Mouse (Mus musculus) thymus, postnatal 14 days (tissue): ENCODE data around the gene Fen1.
"Not testable (repeated sequence)": the region's sequence is repeated elsewhere in the genome, so short reads cannot be mapped to it uniquely, and the experiment has no call there.

Experiments
- DNase-seq: peaks from one replicate; pipeline ENCODE4 v3.0.0; 2021

The Fen1 gene

DNA sequence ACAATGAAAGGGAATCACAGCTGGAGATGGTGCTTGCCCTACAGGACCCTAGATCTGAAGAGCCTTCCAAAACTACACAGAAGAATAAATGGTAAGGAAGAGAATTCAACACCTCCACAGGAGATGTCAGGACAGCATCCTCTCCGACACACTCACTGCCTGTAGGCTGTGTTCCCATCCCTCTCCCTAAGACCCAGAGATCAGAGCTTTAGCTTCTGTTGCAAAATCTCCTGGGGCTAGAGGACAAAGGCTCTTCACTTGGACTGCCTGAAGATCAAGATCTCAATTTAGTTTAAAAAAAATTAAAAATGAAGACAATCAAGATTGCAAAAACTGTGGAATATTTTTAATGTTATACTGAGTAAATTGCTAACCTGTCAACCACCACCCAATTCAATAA, 27.5 kb downstream of the Fen1 start:
- DNase-seq, result no peak

DNA sequence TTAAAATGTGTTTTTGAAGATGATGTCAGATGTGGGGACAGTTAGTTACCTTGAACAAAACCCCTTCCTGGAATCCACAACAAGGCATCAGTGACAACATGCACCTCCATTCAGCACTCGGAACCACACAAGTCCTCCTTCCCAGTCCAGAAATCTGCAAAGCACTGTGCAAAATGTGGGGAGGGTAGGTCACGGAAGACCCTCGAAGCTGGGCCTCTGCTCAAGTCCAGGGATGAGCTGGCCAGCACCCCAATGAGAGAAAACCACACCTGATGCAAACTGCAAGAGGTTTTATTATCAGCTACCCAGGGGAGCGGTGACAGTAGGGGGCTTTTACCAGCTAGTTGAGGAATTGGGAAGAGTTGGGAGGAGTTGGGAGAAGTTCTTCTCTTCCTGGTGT, 29.0 kb downstream of the Fen1 start:
- DNase-seq, result no peak

- DNase-seq, result no peak
These were observed 30.0 kb downstream of the Fen1 start for GRCm38 (mm10) chr19:10173844-10174539.

GRCm38 (mm10) chr19:10173116-10173718, 30.8 kb downstream of the Fen1 start:
- DNase-seq, result no peak

DNA sequence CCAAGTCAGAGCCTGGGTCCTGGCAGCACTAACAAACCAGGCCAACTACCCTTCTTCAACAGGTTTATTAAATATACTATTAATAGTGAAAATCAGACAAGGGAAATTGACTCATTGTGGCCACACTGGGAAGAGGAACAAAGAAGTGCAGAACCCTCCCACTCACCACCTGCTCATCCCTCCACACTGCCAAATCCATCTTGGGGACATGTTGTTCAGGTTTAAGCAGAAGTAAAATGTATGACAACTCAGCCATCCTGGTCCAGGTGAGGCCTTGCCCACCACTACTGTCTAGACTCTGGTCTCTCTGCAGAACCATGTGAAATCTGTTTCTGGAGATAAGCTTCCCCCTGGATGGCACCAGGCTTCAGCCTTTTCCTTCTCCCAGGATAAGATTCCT, 32.1 kb downstream of the Fen1 start:
- DNase-seq, result no peak

- no peak for DNase-seq
These were observed 32.6 kb downstream of the Fen1 start for GRCm38 (mm10) chr19:10171359-10171758.

DNA sequence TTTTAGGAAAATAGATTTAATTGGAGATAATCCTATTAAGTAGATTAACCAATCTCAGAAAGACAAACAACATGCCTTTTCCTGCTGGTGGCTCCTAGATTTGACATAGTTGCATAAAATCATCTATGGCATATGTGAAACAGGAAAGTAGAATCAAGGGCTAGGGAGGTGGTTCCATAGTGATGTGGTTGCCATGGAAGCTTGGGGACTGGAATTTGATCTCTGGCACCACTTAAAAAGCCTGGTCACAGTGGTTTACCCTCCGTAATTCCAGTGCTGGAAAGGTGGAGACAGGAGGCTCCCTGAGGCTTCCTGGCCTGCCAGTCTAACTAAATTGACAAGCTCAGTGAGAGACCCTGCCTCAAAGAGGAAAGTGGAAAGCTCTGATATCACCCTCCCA, 33.5 kb downstream of the Fen1 start:
- DNase-seq, result no peak

GRCm38 (mm10) chr19:10169692-10170330, 34.2 kb downstream of the Fen1 start:
- not testable (repeated sequence) for DNase-seq

- no peak for DNase-seq
These were observed 34.8 kb downstream of the Fen1 start for GRCm38 (mm10) chr19:10169179-10169578.

DNA sequence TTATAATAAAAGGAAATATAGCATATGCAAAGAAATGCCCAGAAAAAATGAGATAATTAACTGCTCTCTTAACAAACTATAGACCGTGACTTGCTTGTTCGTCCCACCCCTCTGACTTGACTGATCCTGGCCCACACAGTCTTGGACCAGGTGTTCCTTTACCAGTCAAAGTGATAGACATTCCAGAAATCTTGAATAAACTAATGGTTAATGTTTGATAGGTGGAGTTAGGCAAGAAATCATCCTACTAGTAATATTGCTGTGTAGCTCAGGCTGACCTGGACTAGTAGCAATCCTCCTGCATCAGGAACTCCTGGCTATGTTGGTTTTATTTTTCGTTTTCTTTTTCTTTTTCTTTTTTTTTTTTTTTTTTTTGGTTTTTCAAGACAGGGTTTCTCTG, 35.5 kb downstream of the Fen1 start:
- no peak for DNase-seq

- DNase-seq, result no peak
These were observed 36.0 kb downstream of the Fen1 start for GRCm38 (mm10) chr19:10167951-10168350.

- DNase-seq, result no peak
These were observed 36.9 kb downstream of the Fen1 start for GRCm38 (mm10) chr19:10167112-10167511.

GRCm38 (mm10) chr19:10165928-10166327, 38.0 kb downstream of the Fen1 start:
- not testable (repeated sequence) for DNase-seq

GRCm38 (mm10) chr19:10163896-10164295, 40.1 kb downstream of the Fen1 start:
- no peak for DNase-seq

DNA sequence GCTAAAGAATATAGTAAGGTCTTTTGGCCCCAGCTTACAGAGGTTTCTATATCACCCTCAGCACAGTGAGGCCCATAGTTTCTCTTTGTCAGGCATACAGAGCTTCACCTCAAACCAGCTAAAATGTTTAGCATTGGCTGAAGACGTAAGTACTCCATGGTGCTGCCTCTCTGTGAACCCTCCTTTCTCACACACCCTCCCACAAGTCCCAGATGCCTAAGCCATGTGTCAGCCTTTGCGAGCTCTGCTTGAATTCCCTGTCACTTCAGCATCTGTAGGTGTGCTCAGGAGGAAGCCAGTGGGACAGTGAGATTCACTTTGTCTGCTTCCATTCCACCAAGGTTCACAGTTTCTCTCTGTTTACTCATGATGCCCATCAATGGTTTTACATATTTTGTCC, 46.2 kb downstream of the Fen1 start:
- DNase-seq, result no peak

DNA sequence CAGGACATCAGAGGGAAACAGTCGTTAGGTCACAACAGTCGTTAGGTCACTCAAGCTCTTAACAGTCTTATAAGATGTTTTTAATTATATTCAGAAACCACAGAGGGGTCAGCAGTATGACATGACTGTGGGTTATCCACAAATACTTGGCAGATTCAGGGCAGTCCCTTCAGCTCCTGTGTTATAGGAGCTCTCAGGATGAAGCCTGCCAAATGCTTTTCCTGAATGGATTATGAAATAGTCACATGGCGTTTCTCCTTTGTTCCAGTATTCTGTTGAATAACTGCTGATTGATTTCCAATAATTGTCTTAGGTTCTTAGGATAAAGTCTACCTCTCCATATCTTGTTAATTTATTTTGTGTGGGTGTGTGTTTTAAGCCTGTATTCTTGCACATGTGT, 54.8 kb downstream of the Fen1 start:
- DNase-seq, result no peak
